Mouse (Mus musculus) thymus, postnatal 36 days (tissue): ENCODE measurements around the gene Dapk2.

Experiments used
- DNase-seq, 2 experiments: peaks; one replicate each; pipeline ENCODE4 v3.0.0; 2022; ENCODE audit warnings: mixed read lengths in 2 of 2

The Dapk2 gene

GRCm38 (mm10) chr9:66144248-66144647, 13.8 kb upstream of the Dapk2 start:
- peak; percentile 50 to 64 for DNase-seq

GRCm38 (mm10) chr9:66146141-66146540, 11.9 kb upstream of the Dapk2 start:
- DNase-seq = no peak

GRCm38 (mm10) chr9:66152011-66152410, 6.0 kb upstream of the Dapk2 start:
- no peak for DNase-seq

GRCm38 (mm10) chr9:66153594-66153993, 4.4 kb upstream of the Dapk2 start:
- DNase-seq = no peak

GRCm38 (mm10) chr9:66154013-66154412, 4.0 kb upstream of the Dapk2 start:
- no peak for DNase-seq

GRCm38 (mm10) chr9:66155534-66155933, 2.5 kb upstream of the Dapk2 start:
- no peak for DNase-seq

- no peak for DNase-seq
These were observed 935 bp downstream of the Dapk2 start for GRCm38 (mm10) chr9:66158885-66159430.

GRCm38 (mm10) chr9:66160155-66160554, 2.1 kb downstream of the Dapk2 start:
- DNase-seq = no peak

- DNase-seq = no peak
These were observed 5.0 kb downstream of the Dapk2 start for GRCm38 (mm10) chr9:66162995-66163394.

GRCm38 (mm10) chr9:66167222-66167621, 9.2 kb downstream of the Dapk2 start:
- no peak for DNase-seq

- no peak for DNase-seq
These were observed 10.2 kb downstream of the Dapk2 start for GRCm38 (mm10) chr9:66168233-66168632.

GRCm38 (mm10) chr9:66170506-66170905, 12.5 kb downstream of the Dapk2 start:
- DNase-seq = no peak

- no peak for DNase-seq
These were observed 13.4 kb downstream of the Dapk2 start for GRCm38 (mm10) chr9:66171275-66171921.

GRCm38 (mm10) chr9:66173316-66173855, 15.4 kb downstream of the Dapk2 start:
- DNase-seq = no peak

- DNase-seq = no peak
These were observed 17.0 kb downstream of the Dapk2 start for GRCm38 (mm10) chr9:66174985-66175384.

- no peak for DNase-seq
These were observed 20.0 kb downstream of the Dapk2 start for GRCm38 (mm10) chr9:66177975-66178374.

GRCm38 (mm10) chr9:66179795-66180194, 21.8 kb downstream of the Dapk2 start:
- no peak for DNase-seq

- no peak for DNase-seq
These were observed 23.3 kb downstream of the Dapk2 start for GRCm38 (mm10) chr9:66181126-66181825.

- DNase-seq = no peak
These were observed 24.0 kb downstream of the Dapk2 start for GRCm38 (mm10) chr9:66181826-66182678.

- DNase-seq = no peak
These were observed 24.6 kb downstream of the Dapk2 start for GRCm38 (mm10) chr9:66182679-66182993.

- DNase-seq = no peak
These were observed 25.0 kb downstream of the Dapk2 start for GRCm38 (mm10) chr9:66183023-66183422.

GRCm38 (mm10) chr9:66184572-66184971, 26.5 kb downstream of the Dapk2 start:
- DNase-seq = no peak

GRCm38 (mm10) chr9:66186426-66186825, 28.4 kb downstream of the Dapk2 start:
- no peak for DNase-seq
